Mouse (Mus musculus) E14TG2a.4 (cell line): ENCODE measurements around the gene Col27a1.

Experiments
- CTCF ChIP-seq: conservative IDR thresholded peaks from 2 replicates; pipeline ENCODE4 v1.5.1; 2014; ENCODE audit warnings: low read length
- NANOG ChIP-seq: IDR thresholded peaks from 2 replicates; pipeline ENCODE4 v1.6.1; 2014; ENCODE audit warnings: borderline replicate concordance, low read length, mixed read lengths
- POU5F1 ChIP-seq: IDR thresholded peaks from 2 replicates; pipeline ENCODE4 v1.6.1; 2014; ENCODE audit warnings: low read length, borderline replicate concordance

DNA sequence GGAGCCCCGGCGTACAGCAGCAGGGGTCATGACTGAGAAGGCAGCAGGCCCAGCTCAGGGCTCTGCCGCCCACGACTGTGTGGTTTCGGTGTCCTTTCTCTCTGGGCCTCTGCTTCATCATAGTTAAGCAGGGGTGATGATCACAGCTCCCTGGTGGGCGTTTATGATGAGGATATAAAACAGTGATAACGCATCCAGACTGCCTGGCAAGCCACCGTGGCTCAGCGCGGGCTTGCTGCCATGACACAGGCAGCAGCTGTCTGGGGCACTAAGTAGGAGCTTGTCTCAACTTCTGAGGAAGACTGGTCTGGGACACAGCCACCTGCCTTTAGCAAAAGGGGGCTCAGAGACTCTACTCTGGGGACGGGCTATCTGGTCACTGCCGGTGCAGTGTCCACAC lies 169.7 kb downstream of the Col27a1 start:
- TF ChIP-seq CTCF (no peak), NANOG (no peak), POU5F1 (no peak)
